Mouse (Mus musculus): Measurements from ENCODE around the gene Gm49711.

Gm49711 gene

GRCm38 (mm10) chr16:92057852-92058643 lies at the start of gene Gm49711, which contains the start of the genes Mrps6 and Slc5a3:
Gene Gm49711, plus strand, starts transcription at chr16:92058316.
Gene Mrps6, plus strand, starts transcription at chr16:92058270.
Gene Slc5a3, plus strand, starts transcription at chr16:92058322.
- peak; percentile 90 for DNase-seq (ENCODE audit: low read depth, low spot score)
- H3K27me3 ChIP-seq (ENCODE audit: control insufficient read depth, insufficient read depth, low read length, poor library complexity, severe bottlenecking), result no peaks in the 10 kb centered on the region
- H3K36me3 ChIP-seq (ENCODE audit: control insufficient read depth, insufficient read depth, low read length, poor library complexity, severe bottlenecking), result no peaks in the 10 kb centered on the region

- H3K27me3 ChIP-seq (ENCODE audit: control insufficient read depth, insufficient read depth, low read length, poor library complexity, severe bottlenecking), result no peaks in the 10 kb centered on the region
- no peaks in the 10 kb centered on the region for H3K36me3 ChIP-seq (ENCODE audit: control insufficient read depth, insufficient read depth, low read length, poor library complexity, severe bottlenecking)
Observed at GRCm38 (mm10) chr16:92009586-92009985, 48.5 kb upstream of the Gm49711 start.

GRCm38 (mm10) chr16:92016792-92017191 lies 41.3 kb upstream of the Gm49711 start:
- no peak for DNase-seq (ENCODE audit: low read depth, low spot score)
- no peaks in the 10 kb centered on the region for H3K27me3 ChIP-seq (ENCODE audit: control insufficient read depth, insufficient read depth, low read length, poor library complexity, severe bottlenecking)
- no peaks in the 10 kb centered on the region for H3K36me3 ChIP-seq (ENCODE audit: control insufficient read depth, insufficient read depth, low read length, poor library complexity, severe bottlenecking)

More at GRCm38 (mm10) chr16:92009586-92009985, 48.5 kb upstream of the Gm49711 start:
- no peak for DNase-seq (ENCODE audit: low read depth, low spot score)

GRCm38 (mm10) chr16:92019141-92020118 lies 38.7 kb upstream of the Gm49711 start:
- DNase-seq (ENCODE audit: low read depth, low spot score), result peak; percentile 35
- Histone ChIP-seq H3K27me3 (ENCODE audit: control insufficient read depth, insufficient read depth, low read length, poor library complexity, severe bottlenecking) (no peaks in the 10 kb centered on the region), H3K36me3 (ENCODE audit: control insufficient read depth, insufficient read depth, low read length, poor library complexity, severe bottlenecking) (no peaks in the 10 kb centered on the region)

GRCm38 (mm10) chr16:92021656-92022400 lies 36.3 kb upstream of the Gm49711 start:
- no peak for DNase-seq (ENCODE audit: low read depth, low spot score)
- H3K36me3 ChIP-seq (ENCODE audit: control insufficient read depth, insufficient read depth, low read length, poor library complexity, severe bottlenecking), result no peaks in the 10 kb centered on the region
- no peaks in the 10 kb centered on the region for H3K27me3 ChIP-seq (ENCODE audit: control insufficient read depth, insufficient read depth, low read length, poor library complexity, severe bottlenecking)

GRCm38 (mm10) chr16:92022494-92023283 lies 35.4 kb upstream of the Gm49711 start:
- no peak for DNase-seq (ENCODE audit: low read depth, low spot score)
- Histone ChIP-seq H3K36me3 (ENCODE audit: control insufficient read depth, insufficient read depth, low read length, poor library complexity, severe bottlenecking) (no peaks in the 10 kb centered on the region), H3K27me3 (ENCODE audit: control insufficient read depth, insufficient read depth, low read length, poor library complexity, severe bottlenecking) (no peaks in the 10 kb centered on the region)

- H3K27me3 ChIP-seq (ENCODE audit: control insufficient read depth, insufficient read depth, low read length, poor library complexity, severe bottlenecking), result no peaks in the 10 kb centered on the region; the same call in 1 of the 2 replicates
- H3K36me3 ChIP-seq (ENCODE audit: control insufficient read depth, insufficient read depth, low read length, poor library complexity, severe bottlenecking), result no peaks in the 10 kb centered on the region
- DNase-seq (ENCODE audit: low read depth, low spot score), result no peak
Observed at GRCm38 (mm10) chr16:92033286-92033685, 24.8 kb upstream of the Gm49711 start.

GRCm38 (mm10) chr16:92034676-92035075 lies 23.4 kb upstream of the Gm49711 start:
- no peak for DNase-seq (ENCODE audit: low read depth, low spot score)
- Histone ChIP-seq H3K27me3 (ENCODE audit: control insufficient read depth, insufficient read depth, low read length, poor library complexity, severe bottlenecking) (no peaks in the 10 kb centered on the region), H3K36me3 (ENCODE audit: control insufficient read depth, insufficient read depth, low read length, poor library complexity, severe bottlenecking) (no peaks in the 10 kb centered on the region)

- H3K27me3 ChIP-seq (ENCODE audit: control insufficient read depth, insufficient read depth, low read length, poor library complexity, severe bottlenecking), result no peaks in the 10 kb centered on the region
- no peaks in the 10 kb centered on the region for H3K36me3 ChIP-seq (ENCODE audit: control insufficient read depth, insufficient read depth, low read length, poor library complexity, severe bottlenecking)
- DNase-seq (ENCODE audit: low read depth, low spot score), result no peak
Observed at GRCm38 (mm10) chr16:92036701-92037100, 21.4 kb upstream of the Gm49711 start.

GRCm38 (mm10) chr16:92037891-92038607 lies 20.1 kb upstream of the Gm49711 start:
- no peaks in the 10 kb centered on the region for H3K27me3 ChIP-seq (ENCODE audit: control insufficient read depth, insufficient read depth, low read length, poor library complexity, severe bottlenecking)
- no peaks in the 10 kb centered on the region for H3K36me3 ChIP-seq (ENCODE audit: control insufficient read depth, insufficient read depth, low read length, poor library complexity, severe bottlenecking)
- DNase-seq (ENCODE audit: low read depth, low spot score), result peak; percentile 68

GRCm38 (mm10) chr16:92039421-92039820 lies 18.7 kb upstream of the Gm49711 start:
- Histone ChIP-seq H3K27me3 (ENCODE audit: control insufficient read depth, insufficient read depth, low read length, poor library complexity, severe bottlenecking) (no peaks in the 10 kb centered on the region), H3K36me3 (ENCODE audit: control insufficient read depth, insufficient read depth, low read length, poor library complexity, severe bottlenecking) (no peaks in the 10 kb centered on the region)
- DNase-seq (ENCODE audit: low read depth, low spot score), result no peak

GRCm38 (mm10) chr16:92039966-92040365 lies 18.1 kb upstream of the Gm49711 start:
- no peak for DNase-seq (ENCODE audit: low read depth, low spot score)
- no peaks in the 10 kb centered on the region for H3K36me3 ChIP-seq (ENCODE audit: control insufficient read depth, insufficient read depth, low read length, poor library complexity, severe bottlenecking)
- no peaks in the 10 kb centered on the region for H3K27me3 ChIP-seq (ENCODE audit: control insufficient read depth, insufficient read depth, low read length, poor library complexity, severe bottlenecking)

- no peaks in the 10 kb centered on the region for H3K27me3 ChIP-seq (ENCODE audit: control insufficient read depth, insufficient read depth, low read length, poor library complexity, severe bottlenecking)
- no peaks in the 10 kb centered on the region for H3K36me3 ChIP-seq (ENCODE audit: control insufficient read depth, insufficient read depth, low read length, poor library complexity, severe bottlenecking)
- no peak for DNase-seq (ENCODE audit: low read depth, low spot score)
Observed at GRCm38 (mm10) chr16:92051777-92052310, 6.3 kb upstream of the Gm49711 start.
